Mouse (Mus musculus): ENCODE results near the gene Tpcn2.
A peak's percentile ranks its signal among the peaks of the same experiment; 100 is the strongest.

Tpcn2 gene

GRCm38 (mm10) chr7:145283487-145284187 is at the start of gene Tpcn2:
TSS of gene Tpcn2 (minus strand) at chr7:145284011.
- DNase-seq (ENCODE audit: low spot score): peak; percentile 88

DNA sequence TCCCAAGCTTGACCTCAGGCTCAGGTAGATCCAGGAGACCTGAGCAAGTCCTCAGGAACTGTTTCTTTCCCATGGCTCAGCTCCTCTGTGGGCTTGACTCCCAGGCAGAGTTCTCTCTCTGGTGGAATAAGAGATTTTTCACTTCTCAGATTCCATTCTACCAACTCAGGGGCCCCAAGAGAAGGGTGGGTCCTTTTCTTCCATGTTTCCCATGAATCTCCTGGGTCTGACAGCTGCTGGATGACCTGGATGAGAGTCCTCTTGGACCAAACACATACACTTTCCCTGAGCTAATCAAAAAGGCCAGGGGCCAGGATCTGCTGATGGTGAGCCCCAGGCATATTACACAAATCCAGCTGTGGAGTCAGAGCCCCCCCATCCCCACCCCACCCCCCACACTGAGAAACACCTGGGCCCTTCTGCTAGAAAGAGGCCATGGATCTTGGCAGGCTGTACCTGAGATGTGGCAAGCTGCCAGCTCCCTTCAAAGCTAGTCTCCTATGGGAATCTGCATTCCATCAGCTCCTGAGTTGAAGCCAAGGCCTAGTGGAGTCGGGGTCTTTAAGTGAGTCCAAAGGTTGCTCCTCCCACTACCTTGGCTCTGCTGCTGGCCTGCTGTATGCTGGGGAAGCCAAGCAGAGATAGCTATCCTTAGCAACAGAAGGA is 48.7 kb upstream of the Tpcn2 start:
- DNase-seq (ENCODE audit: low spot score): no peak

DNA sequence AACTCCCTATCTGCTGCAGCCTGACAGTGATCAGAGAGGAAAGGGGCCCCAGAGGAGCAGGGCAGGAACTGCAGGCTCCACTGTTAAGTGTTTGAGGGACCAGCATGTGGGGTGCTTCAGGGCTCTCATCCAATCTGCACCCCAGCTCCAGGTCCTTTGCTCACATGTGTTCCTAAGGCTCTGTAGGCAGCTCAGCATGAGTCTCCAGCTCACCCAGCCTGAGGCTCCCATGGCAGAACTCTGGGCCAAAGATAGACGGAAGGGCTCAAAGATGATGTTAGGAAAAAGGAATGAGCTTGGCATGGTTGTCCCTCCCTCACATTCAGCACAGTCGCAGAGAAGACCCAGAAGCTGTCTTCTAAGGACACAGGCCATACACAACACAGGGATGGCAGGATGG is 46.8 kb upstream of the Tpcn2 start:
- DNase-seq (ENCODE audit: low spot score): no peak

DNA sequence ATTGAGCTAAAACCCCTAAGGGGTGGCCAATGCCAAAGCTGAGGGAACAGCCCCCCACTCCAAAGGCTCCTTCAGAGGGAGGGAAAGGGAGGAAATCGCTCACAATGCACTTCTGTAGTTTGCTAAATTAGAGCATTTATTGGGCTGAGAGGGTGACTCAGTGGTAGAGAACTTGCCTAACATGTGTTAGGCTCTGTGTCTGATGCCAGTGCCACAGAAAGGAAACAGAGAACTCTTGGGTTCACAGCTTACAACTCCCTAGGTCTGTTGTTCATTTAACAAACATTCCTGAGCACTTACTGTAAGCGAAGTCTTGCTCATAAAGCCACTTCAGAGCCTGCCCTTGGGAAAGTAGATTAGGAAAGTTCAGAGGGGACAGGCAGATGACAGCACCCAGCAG is 46.2 kb upstream of the Tpcn2 start:
- DNase-seq (ENCODE audit: low spot score): no peak

DNA sequence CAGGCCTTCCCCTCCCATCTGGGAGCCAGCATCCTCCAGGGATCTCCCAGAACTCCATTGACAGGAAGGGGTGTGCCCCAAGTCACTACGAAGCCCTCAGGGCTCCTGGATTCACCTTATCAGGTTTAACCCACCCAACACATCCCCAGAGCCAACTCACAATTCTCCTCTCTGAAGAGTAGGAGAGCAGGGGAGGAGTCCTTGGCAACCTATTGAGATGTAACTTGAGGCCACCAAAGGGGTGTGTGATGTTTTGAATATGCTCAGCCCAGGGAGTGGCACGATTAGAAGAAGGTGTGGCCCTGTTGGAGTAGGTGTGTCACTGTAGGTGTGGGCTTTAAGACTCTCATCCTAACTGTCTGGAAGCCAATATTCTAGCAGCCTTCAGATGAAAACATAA is 41.9 kb upstream of the Tpcn2 start:
- DNase-seq (ENCODE audit: low spot score): no peak

- no peak for DNase-seq (ENCODE audit: low spot score)
These were observed 39.8 kb upstream of the Tpcn2 start for GRCm38 (mm10) chr7:145323607-145324006.

DNA sequence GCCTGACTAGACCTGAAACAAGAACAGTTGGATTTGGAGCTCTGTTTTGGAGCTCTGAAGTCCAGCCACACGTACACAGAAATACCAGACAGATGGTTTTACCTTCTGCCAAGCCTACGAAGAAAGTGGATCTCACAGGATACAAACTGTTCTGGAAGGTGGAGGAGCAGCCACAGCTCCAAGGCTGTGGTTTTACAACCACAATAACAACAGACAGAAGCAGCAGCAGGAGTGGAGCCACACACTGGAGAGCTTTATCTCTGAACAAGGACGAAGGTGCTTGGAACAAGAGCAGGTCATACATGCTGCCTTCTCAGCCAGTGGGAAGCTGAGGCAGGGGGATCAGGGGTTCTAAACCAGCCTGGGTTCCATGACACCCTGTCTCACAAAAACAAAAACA is 35.7 kb upstream of the Tpcn2 start:
- DNase-seq (ENCODE audit: low spot score): no peak

DNA sequence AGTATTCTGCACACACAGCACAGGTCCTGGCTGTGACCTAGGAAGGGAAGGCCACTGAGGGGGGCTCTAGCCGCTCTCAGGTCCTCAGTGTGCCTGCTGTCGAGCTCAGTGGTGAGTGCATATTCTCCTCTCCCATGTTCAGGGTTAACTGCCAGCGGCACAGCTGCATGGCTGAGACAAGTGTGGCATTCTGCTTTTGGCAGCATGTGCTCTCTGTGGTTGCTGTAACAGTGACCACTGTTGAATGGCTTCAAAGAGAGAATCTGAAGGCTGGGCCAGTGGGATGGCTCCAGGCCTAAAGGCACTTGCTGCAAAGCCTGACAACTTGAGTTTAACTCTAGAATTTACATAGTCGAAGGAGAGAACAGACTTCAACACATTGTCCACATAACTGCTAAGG is 33.7 kb upstream of the Tpcn2 start:
- no peak for DNase-seq (ENCODE audit: low spot score)

- no peak for DNase-seq (ENCODE audit: low spot score)
These were observed 31.1 kb upstream of the Tpcn2 start, which contains the start of gene Mrgprd for GRCm38 (mm10) chr7:145314785-145315411. TSS of gene Mrgprd (plus strand) at chr7:145314835.

- no peak for DNase-seq (ENCODE audit: low spot score)
These were observed 28.3 kb upstream of the Tpcn2 start for GRCm38 (mm10) chr7:145312137-145312536.

GRCm38 (mm10) chr7:145310526-145310925 is 26.7 kb upstream of the Tpcn2 start:
- no peak for DNase-seq (ENCODE audit: low spot score)

DNA sequence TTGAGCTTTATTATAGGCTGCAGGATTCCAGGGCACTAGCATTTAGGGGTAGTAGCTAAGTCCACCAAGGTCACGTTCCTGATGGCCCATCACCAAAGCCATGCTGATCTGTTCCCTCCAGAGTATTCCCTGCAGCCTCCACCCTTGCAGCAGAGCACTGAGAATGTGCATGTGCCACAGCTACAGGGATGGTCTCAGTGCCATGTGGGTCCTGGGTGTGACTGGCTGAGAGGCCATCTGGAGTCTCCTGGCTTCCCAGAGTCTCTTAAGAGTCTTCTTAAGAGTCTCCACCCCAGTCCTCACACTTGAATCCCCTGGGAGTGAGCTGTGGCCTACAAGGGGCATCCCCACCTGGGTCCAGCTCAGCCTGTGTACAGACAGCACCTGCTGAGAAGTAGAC is 26.1 kb upstream of the Tpcn2 start:
- DNase-seq (ENCODE audit: low spot score): no peak

- DNase-seq (ENCODE audit: low spot score): peak; percentile 21
These were observed 25.1 kb upstream of the Tpcn2 start for GRCm38 (mm10) chr7:145308866-145309265.

DNA sequence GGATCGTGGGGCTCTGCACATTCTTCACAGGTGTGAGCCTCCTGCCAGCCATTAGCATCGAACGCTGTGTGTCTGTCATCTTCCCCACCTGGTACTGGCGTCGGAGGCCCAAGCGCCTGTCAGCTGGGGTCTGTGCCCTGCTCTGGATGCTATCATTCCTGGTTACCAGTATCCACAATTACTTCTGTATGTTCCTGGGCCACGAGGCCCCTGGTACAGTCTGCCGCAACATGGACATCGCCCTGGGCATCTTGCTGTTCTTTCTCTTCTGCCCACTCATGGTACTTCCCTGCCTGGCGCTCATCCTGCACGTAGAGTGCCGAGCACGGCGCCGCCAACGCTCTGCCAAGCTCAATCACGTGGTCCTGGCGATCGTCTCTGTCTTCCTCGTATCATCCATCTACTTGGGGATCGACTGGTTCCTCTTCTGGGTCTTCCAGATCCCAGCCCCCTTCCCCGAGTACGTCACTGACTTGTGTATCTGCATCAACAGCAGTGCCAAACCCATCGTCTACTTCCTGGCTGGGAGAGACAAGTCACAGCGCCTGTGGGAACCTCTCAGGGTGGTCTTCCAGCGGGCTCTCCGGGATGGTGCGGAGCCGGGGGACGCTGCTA is 24.4 kb upstream of the Tpcn2 start:
- DNase-seq (ENCODE audit: low spot score): no peak

DNA sequence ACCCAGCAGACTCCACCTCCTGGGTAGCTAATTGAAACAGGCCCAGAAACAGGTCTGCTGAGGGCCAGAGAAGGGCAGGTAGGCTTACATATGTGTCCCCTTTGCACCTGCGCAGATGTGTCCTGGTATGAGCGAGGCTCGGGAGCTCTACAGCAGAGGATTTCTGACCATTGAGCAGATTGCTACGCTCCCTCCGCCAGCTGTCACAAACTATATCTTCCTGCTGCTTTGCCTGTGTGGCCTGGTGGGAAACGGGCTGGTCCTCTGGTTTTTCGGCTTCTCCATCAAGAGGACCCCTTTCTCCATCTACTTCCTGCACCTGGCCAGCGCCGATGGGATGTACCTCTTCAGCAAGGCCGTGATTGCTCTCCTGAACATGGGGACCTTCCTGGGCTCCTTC is 23.8 kb upstream of the Tpcn2 start:
- DNase-seq (ENCODE audit: low spot score): no peak

DNA sequence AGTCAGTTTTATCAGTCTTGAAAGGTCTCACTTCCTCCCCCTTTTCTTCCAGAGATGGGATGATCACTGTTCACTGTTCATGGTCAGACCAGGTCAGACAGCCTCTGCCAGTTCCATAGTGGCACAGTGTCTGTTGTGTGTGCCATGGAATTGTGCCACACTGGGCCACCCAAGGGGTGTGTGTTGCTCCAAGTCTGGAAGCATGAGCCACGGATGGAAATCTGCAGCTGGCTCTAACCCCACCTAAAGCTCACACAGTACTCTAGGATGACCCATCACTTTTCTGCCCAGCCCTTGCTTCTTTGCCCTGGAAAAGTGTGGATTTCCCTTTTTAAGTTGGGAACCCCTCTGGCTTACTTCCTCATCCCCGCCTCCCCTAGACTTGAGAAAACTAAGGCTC is 20.3 kb upstream of the Tpcn2 start:
- no peak for DNase-seq (ENCODE audit: low spot score)

GRCm38 (mm10) chr7:145302488-145303285 is 18.9 kb upstream of the Tpcn2 start:
- DNase-seq (ENCODE audit: low spot score): peak; percentile 46

- peak; percentile 35 for DNase-seq (ENCODE audit: low spot score)
These were observed 17.7 kb upstream of the Tpcn2 start for GRCm38 (mm10) chr7:145301341-145302005.

GRCm38 (mm10) chr7:145301008-145301340 is 17.2 kb upstream of the Tpcn2 start:
- DNase-seq (ENCODE audit: low spot score): no peak

DNA sequence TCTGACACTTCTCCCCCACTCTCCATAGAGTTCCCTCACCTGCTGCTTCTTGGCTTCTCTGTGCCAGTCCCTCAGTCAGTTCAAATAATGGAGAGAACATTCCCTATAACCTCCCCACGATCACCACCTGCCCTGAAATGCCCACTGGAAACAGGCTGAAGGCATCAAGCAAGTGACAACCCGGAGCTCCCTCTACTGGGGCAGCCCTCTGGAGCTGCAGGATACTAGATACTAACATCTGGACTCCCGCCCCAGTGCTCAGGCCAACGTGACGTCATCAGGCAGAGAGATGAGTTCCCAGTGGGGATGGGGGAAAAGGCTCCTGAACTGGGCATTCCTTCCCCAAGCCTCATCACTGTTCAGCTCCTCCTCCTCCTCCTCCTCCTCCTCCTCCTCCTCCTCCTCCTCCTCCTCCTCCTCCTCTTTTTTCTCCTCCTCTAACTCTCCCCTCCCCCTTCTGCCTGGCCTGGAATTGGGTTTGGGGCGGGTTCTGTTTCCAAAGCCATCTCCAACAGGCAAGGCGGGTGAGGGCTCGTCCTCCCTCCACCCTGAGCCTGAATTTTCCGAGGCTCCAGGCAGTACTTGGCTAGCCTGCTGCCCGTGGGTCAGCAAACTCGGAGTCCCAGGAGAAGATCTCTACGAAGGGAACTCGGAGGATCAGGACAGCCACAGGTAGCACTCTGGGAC is 16.7 kb upstream of the Tpcn2 start, which contains the start of gene Mrgprf:
Gene Mrgprf (plus strand): TSS at position 508 of the 687 bp plus-strand sequence.
- DNase-seq (ENCODE audit: low spot score): peak; percentile 70
